ENCODE assay signal across 8 mouse cellular contexts in genomic region chr12:101084237-101084636, GRCm38 (mm10). TPM values are rescaled to one million over a fixed set of nuclear protein-coding genes. Genes with fewer than 3 reads are reported as not detected.
DNase-seq lines count a peak whose midpoint lies in the region; ATAC-seq and TF ChIP-seq lines count a peak whose summit lies in the region.

No protein-coding gene starts in this region.

- peaks cover 29% of the 10 kb centered on the region for H3K36me3 ChIP-seq in erythroblast, embryonic 14.5 days (ENCODE audit: control insufficient read depth)
- peaks cover 20% of the 10 kb centered on the region for H3K36me3 ChIP-seq in forebrain, embryonic 10.5 days (replicated peaks)
- H3K36me3 ChIP-seq in liver, embryonic 14.5 days (replicated peaks; ENCODE audit: control insufficient read depth, insufficient read depth, low read depth), result peaks cover 11% of the 10 kb centered on the region

- H3K4me1 ChIP-seq in erythroblast, embryonic 14.5 days (ENCODE audit: control insufficient read depth), result peaks cover 33% of the 10 kb centered on the region
- peaks cover 27% of the 10 kb centered on the region for H3K4me1 ChIP-seq in forebrain, embryonic 10.5 days
- H3K4me1 ChIP-seq in liver, embryonic 14.5 days (replicated peaks; ENCODE audit: control insufficient read depth in 2 of 2, insufficient read depth in 2 of 2, low read length in 1 of 2), result peaks cover 7 to 9% of the 10 kb centered on the region in 2 experiments

- no peaks in the 10 kb centered on the region for H3K27me3 ChIP-seq in erythroblast, embryonic 14.5 days (ENCODE audit: control insufficient read depth)
- no peaks in the 10 kb centered on the region for H3K27me3 ChIP-seq in forebrain, embryonic 10.5 days (ENCODE audit: poor library complexity, severe bottlenecking)
- no peaks in the 10 kb centered on the region for H3K27me3 ChIP-seq in liver, embryonic 14.5 days (ENCODE audit: control insufficient read depth, insufficient read depth, low read length)

- 22% methylated on average over 4 of the region's 4 CpGs for WGBS in forebrain, embryonic 10.5 days
- 12% methylated on average over 4 of the region's 4 CpGs for WGBS in liver, embryonic 14.5 days (ENCODE audit: insufficient replicate concordance)

- H3K9ac ChIP-seq in liver, embryonic 14.5 days (replicated peaks), result peak overlapping the region; percentile 97

- ATAC-seq in erythroblast, adult 5-6 weeks (replicated peaks; ENCODE audit: low FRiP score, poor library complexity, severe bottlenecking), result no peak
- ATAC-seq in liver, embryonic 14.5 days (ENCODE audit: insufficient read depth), result no peak

- H3K4me3 ChIP-seq in erythroblast, embryonic 14.5 days (replicated peaks), result peak overlapping the region; percentile 98
- H3K4me3 ChIP-seq in forebrain, embryonic 10.5 days, result peak overlapping the region; percentile 93
- peak overlapping the region; percentile 81 to 100 for H3K4me3 ChIP-seq in liver, embryonic 14.5 days (ENCODE audit: insufficient read depth in 1 of 2, low read depth in 2 of 2, low read length in 2 of 2)

- peak overlapping the region; percentile 100 for H3K27ac ChIP-seq in forebrain, embryonic 10.5 days
- H3K27ac ChIP-seq in liver, embryonic 14.5 days, result peak overlapping the region; percentile 77; the same call in 1 of the 2 replicates

- TF ChIP-seq EP300 in liver, embryonic 14.5 days (IDR thresholded peaks at IDR 0.05; ENCODE audit: low read depth), result no peak

- peak overlapping the region; percentile 86 for H3K4me2 ChIP-seq in liver, embryonic 14.5 days (ENCODE audit: low read depth)

- H3K9me3 ChIP-seq in erythroblast, embryonic 14.5 days (ENCODE audit: control insufficient read depth, low read length), result no peaks in the 10 kb centered on the region
- H3K9me3 ChIP-seq in forebrain, embryonic 10.5 days, result no peaks in the 10 kb centered on the region
- H3K9me3 ChIP-seq in liver, embryonic 14.5 days (ENCODE audit: control insufficient read depth, low read length), result no peaks in the 10 kb centered on the region

- DNase-seq in A20 (ENCODE audit: low read depth, low spot score), result peak; percentile 53
- no peak for DNase-seq in forebrain, embryonic 10.5 days (ENCODE audit: extremely low spot score, low spot score)
- DNase-seq in liver, embryonic 14.5 days (ENCODE audit: low read depth in 3 of 3, low spot score in 3 of 3), result no peak
- no peak for DNase-seq in right cerebral cortex, postnatal 10 days (ENCODE audit: low spot score in 2 of 2)
- no peak for DNase-seq in retina, embryonic 14.5 days (ENCODE audit: low spot score)
- DNase-seq in spleen, postnatal 36 days (ENCODE audit: low spot score in 2 of 2), result no peak

- no peak for TF ChIP-seq CTCF in liver, embryonic 14.5 days (IDR thresholded peaks at IDR 0.05; ENCODE audit: low read depth)

RNA-seq across cellular contexts. Expression of gene Ppp4r3a, which starts 0.7 kb away (rescaled TPM):
- 1.8 and 2.2 TPM in 2 replicates for polyA plus RNA-seq in erythroblast, embryonic 14.5 days (2012)
- 27.9 and 44.9 TPM in 2 replicates for total RNA-seq in erythroblast, adult 5-6 weeks (2015; ENCODE audit: low replicate concordance)
- total RNA-seq in erythroblast, adult 5-6 weeks (2017; ENCODE audit: low replicate concordance), result 66.5 TPM in 2 replicates
- polyA plus RNA-seq in forebrain, embryonic 10.5 days (2016; fragmentation: Nextera tagmentation; extraction: Ambion mirVana), result 51.0 and 52.2 TPM in 2 replicates
- polyA plus RNA-seq in liver, embryonic 14.5 days (2012; rRNA removed), result 11.7 and 18.3 TPM in 2 replicates
- 18.8 and 20.9 TPM in 2 replicates for polyA plus RNA-seq in liver, embryonic 14.5 days (2014; fragmentation: Nextera tagmentation; extraction: Ambion mirVana)

RNA-seq across cellular contexts. Expression of gene Ccdc88c, which starts 55.4 kb away (rescaled TPM):
- 4.8 and 4.9 TPM in 2 replicates for polyA plus RNA-seq in erythroblast, embryonic 14.5 days (2012)
- total RNA-seq in erythroblast, adult 5-6 weeks (2015; ENCODE audit: low replicate concordance), result 56.1 and 68.1 TPM in 2 replicates
- 180 TPM in 2 replicates for total RNA-seq in erythroblast, adult 5-6 weeks (2017; ENCODE audit: low replicate concordance)
- 19.8 and 22.6 TPM in 2 replicates for polyA plus RNA-seq in forebrain, embryonic 10.5 days (2016; fragmentation: Nextera tagmentation; extraction: Ambion mirVana)
- 9.2 and 9.3 TPM in 2 replicates for polyA plus RNA-seq in liver, embryonic 14.5 days (2012; rRNA removed)
- 5.3 and 6.2 TPM in 2 replicates for polyA plus RNA-seq in liver, embryonic 14.5 days (2014; fragmentation: Nextera tagmentation; extraction: Ambion mirVana)
